Mouse (Mus musculus): ENCODE results near the gene St3gal5. TPM values are rescaled to one million over a fixed set of nuclear protein-coding genes. Genes with fewer than 3 reads are reported as not detected.

St3gal5 gene
- total and polyA plus RNA-seq, 3 experiments = 4.0 to 21.4 (median 19.8) TPM

DNA sequence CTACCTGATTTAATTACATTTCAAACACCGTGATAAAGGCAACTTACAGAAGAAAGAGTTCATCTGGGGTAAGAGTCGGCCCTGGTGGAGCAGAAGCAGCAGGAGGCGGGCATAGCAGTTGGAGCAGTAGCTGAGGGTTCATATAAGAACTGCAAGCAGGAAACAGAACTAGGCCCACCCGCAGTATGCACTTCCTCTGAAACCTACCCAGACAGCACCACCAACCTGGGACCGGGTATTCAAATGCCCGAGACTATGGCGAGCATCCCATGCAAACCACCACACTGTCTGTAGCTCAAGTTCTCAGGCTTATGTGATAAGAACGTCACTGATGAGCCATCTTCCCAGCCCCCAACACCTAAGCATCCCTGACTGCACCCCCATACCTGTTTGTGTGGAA is 58.3 kb downstream of the St3gal5 start:
- no peak overlapping the region for H3K27ac ChIP-seq (ENCODE audit: insufficient read depth, low read depth)

GRCm38 (mm10) chr6:72158966-72159764 is 61.8 kb downstream of the St3gal5 start:
- DNase-seq (ENCODE audit: extremely low read depth) = no peak
- Histone ChIP-seq H3K27ac (ENCODE audit: insufficient read depth, low read depth) (no peak overlapping the region), H3K79me2 (replicated peaks; ENCODE audit: control insufficient read depth, extremely low read depth, insufficient read depth, poor library complexity, severe bottlenecking) (no peaks in the 10 kb centered on the region), H3K9me3 (replicated peaks; ENCODE audit: low read length) (no peaks in the 10 kb centered on the region), H3K4me3 (replicated peaks in 1 of 3; ENCODE audit: low read depth in 2 of 3, low read length in 2 of 3, poor library complexity in 1 of 3) (no peak overlapping the region), H3K4me2 (ENCODE audit: insufficient read depth, low read depth, poor library complexity, severe bottlenecking) (no peak overlapping the region), H3K9ac (ENCODE audit: insufficient read depth, low read depth) (no peak overlapping the region), H3K27me3 (replicated peaks) (no peaks in the 10 kb centered on the region), H3K4me1 (ENCODE audit: control insufficient read depth in 1 of 2, insufficient read depth in 2 of 2) (peaks cover 6 to 22% of the 10 kb centered on the region in 2 experiments), H3K36me3 (replicated peaks in 1 of 2; ENCODE audit: control insufficient read depth in 1 of 2, insufficient read depth in 1 of 2, low read length in 1 of 2) (peaks cover 4 to 12% of the 10 kb centered on the region in 2 experiments)
- TF ChIP-seq ZMIZ1 (IDR thresholded peaks at IDR 0.05; ENCODE audit: low read depth, low read length) = no peak
- TF ChIP-seq CTCF (conservative IDR thresholded peaks at IDR 0.05 in 1 of 2, IDR thresholded peaks at IDR 0.05 in 1 of 2; ENCODE audit: low read depth in 2 of 2, low read length in 2 of 2) = peak in 1 of 2 experiments; percentile 56; a peak in 3 of 4 replicates
- TF ChIP-seq RAD21 (IDR thresholded peaks at IDR 0.05; ENCODE audit: low read depth, low read length) = peak; percentile 66
- no peak for TF ChIP-seq MAFK (IDR thresholded peaks at IDR 0.05; ENCODE audit: insufficient replicate concordance, low read length)
- TF ChIP-seq UBTF (IDR thresholded peaks at IDR 0.05; ENCODE audit: low read depth, low read length) = no peak
- TF ChIP-seq SMC3 (IDR thresholded peaks at IDR 0.05; ENCODE audit: low read depth, low read length) = peak; percentile 44
- no peak for TF ChIP-seq NELFE (IDR thresholded peaks at IDR 0.05; ENCODE audit: low read depth, low read length)
- no peak for TF ChIP-seq TBP (conservative IDR thresholded peaks at IDR 0.05; ENCODE audit: low read depth, low read length)
- TF ChIP-seq MAX (IDR thresholded peaks at IDR 0.05; ENCODE audit: low read length) = no peak
- TF ChIP-seq USF2 (conservative IDR thresholded peaks at IDR 0.05; ENCODE audit: low read depth, low read length) = no peak
- TF ChIP-seq EP300 (IDR thresholded peaks at IDR 0.05; ENCODE audit: low read length) = no peak
- in situ Hi-C loops (cut with MboI; ENCODE audit: low pct_ligation_motif_present, low pct_unique_long_range_greater_than_20kb, low sequenced_read_pairs) (no loop called here), dilution Hi-C loops (cut with MboI; ENCODE audit: extremely low pct_ligation_motif_present, extremely low pct_unique_long_range_greater_than_20kb, low sequenced_read_pairs) (no loop called here)

More for the DNA sequence above, 58.3 kb downstream of the St3gal5 start:
- Histone ChIP-seq H3K36me3 (replicated peaks in 1 of 2; ENCODE audit: control insufficient read depth in 1 of 2, insufficient read depth in 1 of 2, low read length in 1 of 2) (peaks cover 16 to 35% of the 10 kb centered on the region in 2 experiments), H3K4me3 (replicated peaks in 1 of 3; ENCODE audit: low read depth in 2 of 3, low read length in 2 of 3, poor library complexity in 1 of 3) (no peak overlapping the region), H3K9me3 (replicated peaks; ENCODE audit: low read length) (no peaks in the 10 kb centered on the region), H3K4me1 (ENCODE audit: control insufficient read depth in 1 of 2, insufficient read depth in 2 of 2) (peaks cover 8 to 27% of the 10 kb centered on the region in 2 experiments), H3K9ac (ENCODE audit: insufficient read depth, low read depth) (no peak overlapping the region), H3K79me2 (replicated peaks; ENCODE audit: control insufficient read depth, extremely low read depth, insufficient read depth, poor library complexity, severe bottlenecking) (no peaks in the 10 kb centered on the region), H3K4me2 (ENCODE audit: insufficient read depth, low read depth, poor library complexity, severe bottlenecking) (no peak overlapping the region), H3K27me3 (replicated peaks) (no peaks in the 10 kb centered on the region)
- no peak for TF ChIP-seq IRF4 (IDR thresholded peaks at IDR 0.05; ENCODE audit: low read depth, low read length)
- in situ Hi-C loops (cut with MboI; ENCODE audit: low pct_ligation_motif_present, low pct_unique_long_range_greater_than_20kb, low sequenced_read_pairs) = no loop called here
- dilution Hi-C loops (cut with MboI; ENCODE audit: extremely low pct_ligation_motif_present, extremely low pct_unique_long_range_greater_than_20kb, low sequenced_read_pairs) = no loop called here
- DNase-seq (ENCODE audit: extremely low read depth) = peak; percentile 40

DNA sequence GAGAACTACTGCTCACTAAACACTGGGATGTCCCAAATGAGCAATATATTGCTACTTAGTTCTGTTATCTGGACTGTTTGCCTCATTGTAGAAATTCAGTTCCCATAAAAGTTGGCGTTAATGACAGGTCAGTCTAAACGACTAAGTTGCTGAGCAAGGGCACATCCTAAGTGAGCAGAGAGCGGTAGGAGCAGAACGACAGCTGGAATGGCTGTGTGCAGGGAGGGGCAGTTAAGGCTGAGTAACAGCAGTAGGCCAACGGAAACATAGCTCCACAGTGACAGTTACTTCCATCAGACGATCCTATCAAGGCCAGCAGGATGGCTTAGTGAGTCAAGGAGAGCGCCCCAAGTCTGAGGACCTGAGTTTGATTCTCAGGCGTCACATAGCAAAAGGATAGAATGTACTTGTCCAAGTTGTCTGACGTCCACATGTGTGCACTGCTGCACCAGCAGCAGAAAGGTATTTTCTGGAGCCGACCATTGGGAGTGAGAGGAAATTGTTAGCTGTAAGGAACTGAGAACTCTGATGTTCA is 62.5 kb downstream of the St3gal5 start:
- DNase-seq (ENCODE audit: extremely low read depth) = no peak
- no peak overlapping the region for H3K4me2 ChIP-seq (ENCODE audit: insufficient read depth, low read depth, poor library complexity, severe bottlenecking)
- in situ Hi-C loops (cut with MboI; ENCODE audit: low pct_ligation_motif_present, low pct_unique_long_range_greater_than_20kb, low sequenced_read_pairs) = loop anchor here (5.0 kb wide), 1 partner anchor 233 kb away; no protein-coding TSS in a partner anchor
- H3K9me3 ChIP-seq (replicated peaks; ENCODE audit: low read length) = no peaks in the 10 kb centered on the region
- dilution Hi-C loops (cut with MboI; ENCODE audit: extremely low pct_ligation_motif_present, extremely low pct_unique_long_range_greater_than_20kb, low sequenced_read_pairs) = no loop called here
- H3K79me2 ChIP-seq (replicated peaks; ENCODE audit: control insufficient read depth, extremely low read depth, insufficient read depth, poor library complexity, severe bottlenecking) = no peaks in the 10 kb centered on the region
- H3K4me3 ChIP-seq (replicated peaks in 1 of 3; ENCODE audit: low read depth in 2 of 3, low read length in 2 of 3, poor library complexity in 1 of 3) = no peak overlapping the region
- no peak for TF ChIP-seq USF2 (conservative IDR thresholded peaks at IDR 0.05; ENCODE audit: low read depth, low read length)
- no peak for TF ChIP-seq JUN (IDR thresholded peaks at IDR 0.05; ENCODE audit: insufficient read depth, low read depth, low read length)
- no peak for TF ChIP-seq IRF4 (IDR thresholded peaks at IDR 0.05; ENCODE audit: low read depth, low read length)
- no peak for TF ChIP-seq ETS1 (conservative IDR thresholded peaks at IDR 0.05; ENCODE audit: low read depth, low read length)
- TF ChIP-seq EP300 (IDR thresholded peaks at IDR 0.05; ENCODE audit: low read length) = no peak
- TF ChIP-seq ZC3H11A (IDR thresholded peaks at IDR 0.05; ENCODE audit: low read depth, low read length) = no peak
- TF ChIP-seq MEF2A (IDR thresholded peaks at IDR 0.05; ENCODE audit: borderline replicate concordance, low read depth, low read length) = no peak
- H3K4me1 ChIP-seq (ENCODE audit: control insufficient read depth in 1 of 2, insufficient read depth in 2 of 2) = peaks cover 7 to 24% of the 10 kb centered on the region in 2 experiments
- H3K36me3 ChIP-seq (replicated peaks in 1 of 2; ENCODE audit: control insufficient read depth in 1 of 2, insufficient read depth in 1 of 2, low read length in 1 of 2) = peaks cover 1 to 7% of the 10 kb centered on the region in 2 experiments
- no peak overlapping the region for H3K27ac ChIP-seq (ENCODE audit: insufficient read depth, low read depth)
- no peaks in the 10 kb centered on the region for H3K27me3 ChIP-seq (replicated peaks)
- no peak overlapping the region for H3K9ac ChIP-seq (ENCODE audit: insufficient read depth, low read depth)
